Mouse (Mus musculus): ENCODE results near the gene Nap1l1. TPM values are rescaled to one million over a fixed set of nuclear protein-coding genes. Genes with fewer than 3 reads are reported as not detected.
"Not testable (repeated sequence)": the region's sequence is repeated elsewhere in the genome, so short reads cannot be mapped to it uniquely, and the experiment has no call there.

The Nap1l1 gene
- polyA plus RNA-seq, 1 experiment from 2014 or later, result 147 TPM

- no peaks in the 10 kb centered on the region for H3K36me3 ChIP-seq (ENCODE audit: control insufficient read depth, insufficient read depth, low read length)
Observed at GRCm38 (mm10) chr10:111473511-111474371, 718 bp downstream of the Nap1l1 start.

GRCm38 (mm10) chr10:111476301-111476700, 3.3 kb downstream of the Nap1l1 start:
- Histone ChIP-seq H3K9ac (ENCODE audit: low read depth, low read length) (no peak overlapping the region), H3K36me3 (ENCODE audit: control insufficient read depth, insufficient read depth, low read length) (no peaks in the 10 kb centered on the region), H3K27ac (ENCODE audit: low read depth, low read length) (no peak overlapping the region), H3K4me3 (ENCODE audit: low read length) (peak overlapping the region; percentile 14; the same call in 1 of the 2 replicates), H3K27me3 (replicated peaks; ENCODE audit: control insufficient read depth, insufficient read depth, low read length) (no peaks in the 10 kb centered on the region), H3K9me3 (ENCODE audit: control insufficient read depth, low read length) (no peaks in the 10 kb centered on the region), H3K4me2 (ENCODE audit: low read length) (peak overlapping the region; percentile 47), H3K4me1 (ENCODE audit: control insufficient read depth, insufficient read depth, low read depth, low read length) (peaks cover 27% of the 10 kb centered on the region)
- ATAC-seq, result no peak
- WGBS, result 28% methylated on average over 4 of the region's 4 CpGs

More at GRCm38 (mm10) chr10:111473511-111474371, 718 bp downstream of the Nap1l1 start:
- Histone ChIP-seq H3K9ac (ENCODE audit: low read depth, low read length) (peak overlapping the region; percentile 99), H3K27me3 (replicated peaks; ENCODE audit: control insufficient read depth, insufficient read depth, low read length) (no peaks in the 10 kb centered on the region), H3K4me2 (ENCODE audit: low read length) (peak overlapping the region; percentile 78), H3K9me3 (ENCODE audit: control insufficient read depth, low read length) (no peaks in the 10 kb centered on the region), H3K27ac (ENCODE audit: low read depth, low read length) (peak overlapping the region; percentile 96), H3K4me1 (ENCODE audit: control insufficient read depth, insufficient read depth, low read depth, low read length) (peaks cover 23% of the 10 kb centered on the region), H3K4me3 (ENCODE audit: low read length) (peak overlapping the region; percentile 93)
- ATAC-seq, result peak; percentile 67
- WGBS, result 0% methylated on average over 27 of the region's 58 CpGs

- 83% methylated on average over 6 of the region's 6 CpGs for WGBS
- no peaks in the 10 kb centered on the region for H3K9me3 ChIP-seq (ENCODE audit: control insufficient read depth, low read length)
- H3K9ac ChIP-seq (ENCODE audit: low read depth, low read length), result no peak overlapping the region
- H3K4me1 ChIP-seq (ENCODE audit: control insufficient read depth, insufficient read depth, low read depth, low read length), result peaks cover 24% of the 10 kb centered on the region
- H3K27me3 ChIP-seq (replicated peaks; ENCODE audit: control insufficient read depth, insufficient read depth, low read length), result no peaks in the 10 kb centered on the region
- peak overlapping the region; percentile 1; the same call in 1 of the 2 replicates for H3K4me2 ChIP-seq (ENCODE audit: low read length)
- no peak overlapping the region for H3K4me3 ChIP-seq (ENCODE audit: low read length)
- 0 out of 2 replicates have a peak, but pooled peaks cover 2% of the 10 kb centered on the region for H3K36me3 ChIP-seq (ENCODE audit: control insufficient read depth, insufficient read depth, low read length)
- ATAC-seq, result no peak
- H3K27ac ChIP-seq (ENCODE audit: low read depth, low read length), result no peak overlapping the region
Observed at GRCm38 (mm10) chr10:111476989-111477510, 4.0 kb downstream of the Nap1l1 start.

DNA sequence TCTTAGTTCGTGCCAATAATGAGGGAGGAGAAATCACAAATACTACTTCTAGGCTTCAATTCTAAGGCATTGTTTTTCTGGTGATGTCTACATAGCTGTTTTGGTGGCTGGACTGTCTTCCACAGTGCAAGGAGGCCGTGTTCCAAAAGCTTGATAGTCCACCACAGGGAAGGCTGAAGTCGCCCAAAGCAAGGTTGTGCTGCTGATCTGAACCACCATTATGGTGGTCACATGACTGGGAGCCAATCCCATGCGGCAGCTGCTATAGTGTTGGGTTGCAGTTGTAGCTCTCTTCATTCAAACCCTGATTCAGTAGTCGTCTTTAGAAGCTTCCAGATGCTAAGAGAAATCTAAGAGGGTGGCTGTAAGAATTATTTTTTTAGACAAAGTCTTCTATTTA, 6.6 kb downstream of the Nap1l1 start:
- peaks cover 7% of the 10 kb centered on the region; the same call in 1 of the 2 replicates for H3K36me3 ChIP-seq (ENCODE audit: control insufficient read depth, insufficient read depth, low read length)
- H3K27me3 ChIP-seq (replicated peaks; ENCODE audit: control insufficient read depth, insufficient read depth, low read length), result no peaks in the 10 kb centered on the region
- no peak overlapping the region for H3K9ac ChIP-seq (ENCODE audit: low read depth, low read length)
- H3K9me3 ChIP-seq (ENCODE audit: control insufficient read depth, low read length), result no peaks in the 10 kb centered on the region
- WGBS, result 83% methylated on average over 5 of the region's 5 CpGs
- no peak overlapping the region for H3K27ac ChIP-seq (ENCODE audit: low read depth, low read length)
- peaks cover 19% of the 10 kb centered on the region for H3K4me1 ChIP-seq (ENCODE audit: control insufficient read depth, insufficient read depth, low read depth, low read length)
- no peak overlapping the region for H3K4me3 ChIP-seq (ENCODE audit: low read length)
- ATAC-seq, result no peak
- no peak overlapping the region for H3K4me2 ChIP-seq (ENCODE audit: low read length)

- no peak overlapping the region for H3K4me2 ChIP-seq (ENCODE audit: low read length)
- no peak overlapping the region for H3K9ac ChIP-seq (ENCODE audit: low read depth, low read length)
- peaks cover 14% of the 10 kb centered on the region for H3K36me3 ChIP-seq (ENCODE audit: control insufficient read depth, insufficient read depth, low read length)
- no peak for ATAC-seq
- no peaks in the 10 kb centered on the region for H3K9me3 ChIP-seq (ENCODE audit: control insufficient read depth, low read length)
- H3K4me3 ChIP-seq (ENCODE audit: low read length), result no peak overlapping the region
- H3K27ac ChIP-seq (ENCODE audit: low read depth, low read length), result no peak overlapping the region
- WGBS, result 89% methylated on average over 2 of the region's 2 CpGs
- peaks cover 3% of the 10 kb centered on the region; the same call in 1 of the 2 replicates for H3K4me1 ChIP-seq (ENCODE audit: control insufficient read depth, insufficient read depth, low read depth, low read length)
- no peaks in the 10 kb centered on the region for H3K27me3 ChIP-seq (replicated peaks; ENCODE audit: control insufficient read depth, insufficient read depth, low read length)
Observed at GRCm38 (mm10) chr10:111482654-111483053, 9.6 kb downstream of the Nap1l1 start.

GRCm38 (mm10) chr10:111484079-111484478, 11.1 kb downstream of the Nap1l1 start:
- ATAC-seq, result no peak
- Histone ChIP-seq H3K4me1 (ENCODE audit: control insufficient read depth, insufficient read depth, low read depth, low read length) (peaks cover 3% of the 10 kb centered on the region; the same call in 1 of the 2 replicates), H3K27me3 (replicated peaks; ENCODE audit: control insufficient read depth, insufficient read depth, low read length) (no peaks in the 10 kb centered on the region), H3K36me3 (ENCODE audit: control insufficient read depth, insufficient read depth, low read length) (peaks cover 16% of the 10 kb centered on the region), H3K4me3 (ENCODE audit: low read length) (no peak overlapping the region), H3K9me3 (ENCODE audit: control insufficient read depth, low read length) (no peaks in the 10 kb centered on the region), H3K9ac (ENCODE audit: low read depth, low read length) (no peak overlapping the region), H3K27ac (ENCODE audit: low read depth, low read length) (no peak overlapping the region), H3K4me2 (ENCODE audit: low read length) (no peak overlapping the region)
- WGBS, result 90% methylated on average over 5 of the region's 5 CpGs

DNA sequence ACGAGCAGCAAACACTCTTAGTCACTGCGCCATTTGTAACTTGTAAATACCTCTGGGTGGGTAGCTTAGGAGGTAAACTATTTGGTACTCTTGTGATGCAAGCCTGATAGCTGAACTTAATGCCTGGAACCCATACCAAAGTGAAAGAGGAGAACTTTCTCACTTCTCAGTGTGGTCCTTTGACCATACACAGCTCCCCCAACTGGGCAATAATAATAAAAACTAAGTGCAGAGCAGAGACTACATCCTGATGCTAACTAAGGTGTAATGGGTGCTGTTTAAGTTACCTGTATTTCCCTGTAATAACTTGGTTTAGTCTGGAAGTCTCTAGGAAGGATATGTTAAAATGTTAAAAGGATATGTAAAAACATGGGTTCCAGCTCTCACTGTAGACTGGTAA, 15.8 kb downstream of the Nap1l1 start:
- no peak overlapping the region for H3K27ac ChIP-seq (ENCODE audit: low read depth, low read length)

GRCm38 (mm10) chr10:111490079-111490478, 17.1 kb downstream of the Nap1l1 start:
- 90% methylated on average over 4 of the region's 4 CpGs for WGBS
- H3K9me3 ChIP-seq (ENCODE audit: control insufficient read depth, low read length); H3K4me2 ChIP-seq (ENCODE audit: low read length); H3K4me3 ChIP-seq (ENCODE audit: low read length); H3K9ac ChIP-seq (ENCODE audit: low read depth, low read length); ATAC-seq; H3K27me3 ChIP-seq (replicated peaks; ENCODE audit: control insufficient read depth, insufficient read depth, low read length); H3K4me1 ChIP-seq (ENCODE audit: control insufficient read depth, insufficient read depth, low read depth, low read length); H3K27ac ChIP-seq (ENCODE audit: low read depth, low read length): not testable (repeated sequence)
- peaks cover 26% of the 10 kb centered on the region for H3K36me3 ChIP-seq (ENCODE audit: control insufficient read depth, insufficient read depth, low read length)

More for the DNA sequence above, 15.8 kb downstream of the Nap1l1 start:
- no peak for ATAC-seq
- no peaks in the 10 kb centered on the region for H3K4me1 ChIP-seq (ENCODE audit: control insufficient read depth, insufficient read depth, low read depth, low read length)
- no peak overlapping the region for H3K4me3 ChIP-seq (ENCODE audit: low read length)
- peaks cover 20% of the 10 kb centered on the region for H3K36me3 ChIP-seq (ENCODE audit: control insufficient read depth, insufficient read depth, low read length)
- no peaks in the 10 kb centered on the region for H3K27me3 ChIP-seq (replicated peaks; ENCODE audit: control insufficient read depth, insufficient read depth, low read length)
- no peak overlapping the region for H3K4me2 ChIP-seq (ENCODE audit: low read length)
- WGBS, result 90% methylated on average over 2 of the region's 2 CpGs
- no peak overlapping the region for H3K9ac ChIP-seq (ENCODE audit: low read depth, low read length)
- H3K9me3 ChIP-seq (ENCODE audit: control insufficient read depth, low read length), result no peaks in the 10 kb centered on the region

GRCm38 (mm10) chr10:111495888-111496287, 22.9 kb downstream of the Nap1l1 start:
- Histone ChIP-seq H3K27me3 (replicated peaks; ENCODE audit: control insufficient read depth, insufficient read depth, low read length) (no peaks in the 10 kb centered on the region), H3K9ac (ENCODE audit: low read depth, low read length) (no peak overlapping the region), H3K4me2 (ENCODE audit: low read length) (no peak overlapping the region), H3K36me3 (ENCODE audit: control insufficient read depth, insufficient read depth, low read length) (peaks cover 31% of the 10 kb centered on the region), H3K4me1 (ENCODE audit: control insufficient read depth, insufficient read depth, low read depth, low read length) (no peaks in the 10 kb centered on the region), H3K27ac (ENCODE audit: low read depth, low read length) (no peak overlapping the region), H3K9me3 (ENCODE audit: control insufficient read depth, low read length) (no peaks in the 10 kb centered on the region), H3K4me3 (ENCODE audit: low read length) (no peak overlapping the region)
- WGBS, result 90% methylated on average over 7 of the region's 7 CpGs
- no peak for ATAC-seq

Data from hindbrain, embryonic 16.5 days (tissue).